Mouse (Mus musculus): ENCODE data around the gene Kifc1.

- no peak for TF ChIP-seq CTCF (IDR thresholded peaks at IDR 0.05; ENCODE audit: low read depth, low read length)
- no peak for TF ChIP-seq POLR2A (IDR thresholded peaks at IDR 0.05; ENCODE audit: extremely low read depth, insufficient read depth, low read length)
Measured at GRCm38 (mm10) chr17:33829561-33829960, 60.9 kb downstream of the Kifc1 start.
